Mouse (Mus musculus): Measurements from ENCODE around the gene Gpr156. TPM values are rescaled to one million over a fixed set of nuclear protein-coding genes. Genes with fewer than 3 reads are reported as not detected.
"Not testable (repeated sequence)": the region's sequence is repeated elsewhere in the genome, so short reads cannot be mapped to it uniquely, and the experiment has no call there.

The Gpr156 gene
- polyA plus RNA-seq, 1 experiment from 2014 or later, result 5.1 TPM

GRCm38 (mm10) chr16:38012382-38012781 is 96.1 kb downstream of the Gpr156 start:
- no peak overlapping the region for H3K9ac ChIP-seq (ENCODE audit: low read depth, low read length)
- H3K4me3 ChIP-seq (ENCODE audit: low read depth, low read length), result no peak overlapping the region
- WGBS, result 78% methylated on average over 5 of the region's 5 CpGs
- no peaks in the 10 kb centered on the region for H3K27me3 ChIP-seq (ENCODE audit: control insufficient read depth, insufficient read depth, low read depth, low read length)
- H3K4me2 ChIP-seq (ENCODE audit: low read length), result no peak overlapping the region
- H3K36me3 ChIP-seq (ENCODE audit: control insufficient read depth, insufficient read depth, low read length), result no peaks in the 10 kb centered on the region
- H3K9me3 ChIP-seq (replicated peaks; ENCODE audit: control insufficient read depth, low read length, poor library complexity, severe bottlenecking), result no peaks in the 10 kb centered on the region
- H3K27ac ChIP-seq (ENCODE audit: low read length), result no peak overlapping the region
- no peaks in the 10 kb centered on the region for H3K4me1 ChIP-seq (ENCODE audit: control insufficient read depth, insufficient read depth, low read length)
- ATAC-seq, result no peak

DNA sequence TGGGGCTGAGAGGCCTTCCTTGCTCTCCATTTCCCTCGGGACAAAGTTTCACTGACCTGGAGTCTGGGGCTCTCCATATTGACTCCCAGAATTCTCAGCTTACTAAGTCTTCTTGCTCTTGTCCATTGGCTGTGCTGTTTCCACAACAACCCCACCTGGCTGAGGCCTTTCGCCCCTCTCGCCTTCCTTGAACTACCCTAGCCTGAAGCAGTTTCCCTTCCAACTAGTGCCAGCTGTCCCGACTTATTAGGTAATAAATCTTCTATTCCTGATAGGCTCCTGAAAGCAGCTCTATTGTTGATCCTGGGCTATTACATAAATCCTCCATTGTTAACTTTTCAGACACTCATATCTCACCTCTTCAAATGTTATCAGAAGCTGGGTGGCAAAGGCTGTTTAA is 96.6 kb downstream of the Gpr156 start:
- no peak overlapping the region for H3K27ac ChIP-seq (ENCODE audit: low read length)
- no peaks in the 10 kb centered on the region for H3K27me3 ChIP-seq (ENCODE audit: control insufficient read depth, insufficient read depth, low read depth, low read length)
- no peak for ATAC-seq
- H3K4me2 ChIP-seq (ENCODE audit: low read length), result no peak overlapping the region
- no peak overlapping the region for H3K9ac ChIP-seq (ENCODE audit: low read depth, low read length)
- no peaks in the 10 kb centered on the region for H3K36me3 ChIP-seq (ENCODE audit: control insufficient read depth, insufficient read depth, low read length)
- H3K4me1 ChIP-seq (ENCODE audit: control insufficient read depth, insufficient read depth, low read length), result no peaks in the 10 kb centered on the region
- WGBS, result 79% methylated on average over 4 of the region's 4 CpGs
- H3K4me3 ChIP-seq (ENCODE audit: low read depth, low read length), result no peak overlapping the region
- no peaks in the 10 kb centered on the region for H3K9me3 ChIP-seq (replicated peaks; ENCODE audit: control insufficient read depth, low read length, poor library complexity, severe bottlenecking)

DNA sequence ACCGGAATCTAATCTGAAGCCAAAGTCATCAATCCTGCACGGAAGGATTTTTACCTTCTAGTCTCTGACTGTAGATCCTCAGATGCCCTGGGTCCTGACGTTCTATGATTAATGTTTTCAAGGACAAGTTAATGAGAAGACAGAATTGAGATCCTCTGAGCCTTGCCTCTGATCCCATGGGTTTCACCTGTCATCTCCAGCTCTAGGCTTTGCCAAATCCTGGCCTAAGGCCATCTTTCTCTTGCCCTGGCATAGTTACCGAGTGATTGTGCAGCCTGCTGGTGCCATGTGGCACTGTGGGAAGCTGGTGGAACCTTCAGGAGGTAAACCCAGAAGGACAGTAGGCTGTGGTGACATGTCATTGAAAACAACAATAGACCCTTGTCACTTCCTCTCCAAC is 98.7 kb downstream of the Gpr156 start:
- H3K36me3 ChIP-seq (ENCODE audit: control insufficient read depth, insufficient read depth, low read length), result no peaks in the 10 kb centered on the region
- WGBS, result 84% methylated on average over 4 of the region's 4 CpGs

DNA sequence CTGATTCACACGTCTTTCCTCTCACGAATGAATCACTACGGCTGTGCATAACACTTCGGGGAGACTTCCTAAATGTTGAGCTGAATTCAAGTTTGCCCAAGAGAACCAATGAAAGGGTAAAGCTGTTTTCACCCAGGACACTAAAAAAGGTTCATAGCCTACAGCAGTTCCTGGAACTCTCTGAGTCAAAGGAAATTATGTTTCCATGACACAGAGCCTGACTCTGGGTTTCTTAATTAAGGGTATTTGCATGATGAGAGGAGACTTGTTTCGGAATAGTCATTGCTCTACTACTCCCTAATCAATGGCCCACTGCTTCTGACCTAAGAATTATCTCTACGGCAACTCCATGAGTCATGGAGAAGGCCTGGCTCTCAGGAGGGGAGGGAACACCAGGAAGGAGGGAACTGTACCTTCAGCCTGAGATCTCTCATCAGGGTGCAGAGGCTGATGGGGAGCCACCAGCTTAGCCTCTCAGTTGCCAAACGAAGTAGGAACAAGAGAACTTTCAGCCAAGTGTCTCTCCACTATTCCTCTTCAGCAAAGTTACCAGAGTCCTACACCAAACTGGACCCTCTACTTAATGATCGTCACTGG is 100.7 kb downstream of the Gpr156 start:
- Histone ChIP-seq H3K4me2 (ENCODE audit: low read length) (no peak overlapping the region), H3K36me3 (ENCODE audit: control insufficient read depth, insufficient read depth, low read length) (no peaks in the 10 kb centered on the region), H3K9ac (ENCODE audit: low read depth, low read length) (no peak overlapping the region), H3K27me3 (ENCODE audit: control insufficient read depth, insufficient read depth, low read depth, low read length) (no peaks in the 10 kb centered on the region), H3K4me3 (ENCODE audit: low read depth, low read length) (no peak overlapping the region), H3K9me3 (replicated peaks; ENCODE audit: control insufficient read depth, low read length, poor library complexity, severe bottlenecking) (no peaks in the 10 kb centered on the region), H3K4me1 (ENCODE audit: control insufficient read depth, insufficient read depth, low read length) (no peaks in the 10 kb centered on the region), H3K27ac (ENCODE audit: low read length) (no peak overlapping the region)
- no peak for ATAC-seq
- WGBS, result 86% methylated on average over 8 of the region's 8 CpGs

More for the DNA sequence above, 98.7 kb downstream of the Gpr156 start:
- Histone ChIP-seq H3K27ac (ENCODE audit: low read length) (no peak overlapping the region), H3K4me2 (ENCODE audit: low read length) (no peak overlapping the region), H3K4me1 (ENCODE audit: control insufficient read depth, insufficient read depth, low read length) (no peaks in the 10 kb centered on the region), H3K9ac (ENCODE audit: low read depth, low read length) (no peak overlapping the region), H3K27me3 (ENCODE audit: control insufficient read depth, insufficient read depth, low read depth, low read length) (no peaks in the 10 kb centered on the region), H3K4me3 (ENCODE audit: low read depth, low read length) (no peak overlapping the region), H3K9me3 (replicated peaks; ENCODE audit: control insufficient read depth, low read length, poor library complexity, severe bottlenecking) (no peaks in the 10 kb centered on the region)
- no peak for ATAC-seq

- Histone ChIP-seq H3K27ac (ENCODE audit: low read length) (no peak overlapping the region), H3K4me3 (ENCODE audit: low read depth, low read length) (no peak overlapping the region), H3K9ac (ENCODE audit: low read depth, low read length) (no peak overlapping the region), H3K4me1 (ENCODE audit: control insufficient read depth, insufficient read depth, low read length) (no peaks in the 10 kb centered on the region), H3K9me3 (replicated peaks; ENCODE audit: control insufficient read depth, low read length, poor library complexity, severe bottlenecking) (no peaks in the 10 kb centered on the region), H3K27me3 (ENCODE audit: control insufficient read depth, insufficient read depth, low read depth, low read length) (no peaks in the 10 kb centered on the region), H3K36me3 (ENCODE audit: control insufficient read depth, insufficient read depth, low read length) (no peaks in the 10 kb centered on the region), H3K4me2 (ENCODE audit: low read length) (no peak overlapping the region)
- WGBS, result 15% methylated on average over 4 of the region's 4 CpGs
- ATAC-seq, result no peak
Observed at GRCm38 (mm10) chr16:38017958-38018376, 101.7 kb downstream of the Gpr156 start.

GRCm38 (mm10) chr16:38032644-38033043 is 116.3 kb downstream of the Gpr156 start:
- no peak overlapping the region for H3K4me2 ChIP-seq (ENCODE audit: low read length)
- H3K9me3 ChIP-seq (replicated peaks; ENCODE audit: control insufficient read depth, low read length, poor library complexity, severe bottlenecking), result no peaks in the 10 kb centered on the region; the same call in 1 of the 2 replicates
- no peaks in the 10 kb centered on the region for H3K36me3 ChIP-seq (ENCODE audit: control insufficient read depth, insufficient read depth, low read length)
- H3K4me1 ChIP-seq (ENCODE audit: control insufficient read depth, insufficient read depth, low read length), result no peaks in the 10 kb centered on the region
- no peak for ATAC-seq
- no peak overlapping the region for H3K27ac ChIP-seq (ENCODE audit: low read length)
- no peak overlapping the region for H3K4me3 ChIP-seq (ENCODE audit: low read depth, low read length)
- no peaks in the 10 kb centered on the region for H3K27me3 ChIP-seq (ENCODE audit: control insufficient read depth, insufficient read depth, low read depth, low read length)
- no peak overlapping the region for H3K9ac ChIP-seq (ENCODE audit: low read depth, low read length)
- 93% methylated on average over 9 of the region's 9 CpGs for WGBS

GRCm38 (mm10) chr16:38033071-38033470 is 116.8 kb downstream of the Gpr156 start:
- no peaks in the 10 kb centered on the region; the same call in 1 of the 2 replicates for H3K9me3 ChIP-seq (replicated peaks; ENCODE audit: control insufficient read depth, low read length, poor library complexity, severe bottlenecking)
- no peak overlapping the region for H3K4me2 ChIP-seq (ENCODE audit: low read length)
- no peak for ATAC-seq
- no peak overlapping the region for H3K9ac ChIP-seq (ENCODE audit: low read depth, low read length)
- H3K27me3 ChIP-seq (ENCODE audit: control insufficient read depth, insufficient read depth, low read depth, low read length), result no peaks in the 10 kb centered on the region
- 78% methylated on average over 5 of the region's 5 CpGs for WGBS
- no peaks in the 10 kb centered on the region for H3K36me3 ChIP-seq (ENCODE audit: control insufficient read depth, insufficient read depth, low read length)
- no peaks in the 10 kb centered on the region for H3K4me1 ChIP-seq (ENCODE audit: control insufficient read depth, insufficient read depth, low read length)
- H3K27ac ChIP-seq (ENCODE audit: low read length), result no peak overlapping the region
- no peak overlapping the region for H3K4me3 ChIP-seq (ENCODE audit: low read depth, low read length)

GRCm38 (mm10) chr16:38038101-38038500 is 121.8 kb downstream of the Gpr156 start:
- not testable (repeated sequence) for ATAC-seq; H3K9me3 ChIP-seq (replicated peaks; ENCODE audit: control insufficient read depth, low read length, poor library complexity, severe bottlenecking); H3K4me1 ChIP-seq (ENCODE audit: control insufficient read depth, insufficient read depth, low read length); H3K4me2 ChIP-seq (ENCODE audit: low read length); H3K36me3 ChIP-seq (ENCODE audit: control insufficient read depth, insufficient read depth, low read length); H3K9ac ChIP-seq (ENCODE audit: low read depth, low read length); H3K27ac ChIP-seq (ENCODE audit: low read length); H3K27me3 ChIP-seq (ENCODE audit: control insufficient read depth, insufficient read depth, low read depth, low read length); H3K4me3 ChIP-seq (ENCODE audit: low read depth, low read length)
- WGBS, result 72% methylated on average over 4 of the region's 4 CpGs

- Histone ChIP-seq H3K9ac (ENCODE audit: low read depth, low read length) (no peak overlapping the region), H3K36me3 (ENCODE audit: control insufficient read depth, insufficient read depth, low read length) (no peaks in the 10 kb centered on the region), H3K4me3 (ENCODE audit: low read depth, low read length) (no peak overlapping the region), H3K27ac (ENCODE audit: low read length) (no peak overlapping the region), H3K4me1 (ENCODE audit: control insufficient read depth, insufficient read depth, low read length) (no peaks in the 10 kb centered on the region), H3K9me3 (replicated peaks; ENCODE audit: control insufficient read depth, low read length, poor library complexity, severe bottlenecking) (no peaks in the 10 kb centered on the region), H3K4me2 (ENCODE audit: low read length) (no peak overlapping the region), H3K27me3 (ENCODE audit: control insufficient read depth, insufficient read depth, low read depth, low read length) (no peaks in the 10 kb centered on the region)
- 92% methylated on average over 1 of the region's 1 CpGs for WGBS
- ATAC-seq, result no peak
Observed at GRCm38 (mm10) chr16:38042160-38042559, 125.9 kb downstream of the Gpr156 start.
